Mouse (Mus musculus) kidney, embryonic 15.5 days (tissue): Measurements from ENCODE around the gene Sit1. TPM values are rescaled to one million over a fixed set of nuclear protein-coding genes. Genes with fewer than 3 reads are reported as not detected.

Experiments used
- ATAC-seq: fragments of 200-750 bp; cut with Nextera tagmentation; replicated peaks from 2 replicates; pipeline ENCODE4 v1.8.0; 2017; ENCODE audit warnings: moderate TSS enrichment; ENCODE audit not compliant: low FRiP score
- H3K27ac ChIP-seq: fragments of 300-500 bp; sonication (generic); 2 replicates; pipeline ENCODE4 v1.5.1; 2015; ENCODE audit warnings: mild to moderate bottlenecking, inconsistent platforms
- H3K27me3 ChIP-seq: fragments of 300-500 bp; sonication (generic); 2 replicates; pipeline ENCODE4 v1.6.1; 2015; ENCODE audit warnings: inconsistent platforms
- H3K36me3 ChIP-seq: fragments of 300-500 bp; sonication (generic); 2 replicates; pipeline ENCODE4 v1.6.1; 2015; ENCODE audit warnings: inconsistent platforms
- H3K4me1 ChIP-seq: fragments of 300-500 bp; sonication (generic); 2 replicates; pipeline ENCODE4 v1.6.1; 2015; ENCODE audit warnings: inconsistent platforms
- H3K4me2 ChIP-seq: fragments of 300-500 bp; sonication (generic); 2 replicates; pipeline ENCODE4 v1.6.1; 2015; ENCODE audit warnings: moderate library complexity, mild to moderate bottlenecking, inconsistent platforms
- H3K4me3 ChIP-seq: fragments of 300-500 bp; sonication (generic); replicated peaks from 2 replicates; pipeline ENCODE4 v1.5.1; 2015; ENCODE audit warnings: mild to moderate bottlenecking, inconsistent platforms
- H3K9ac ChIP-seq: fragments of 300-500 bp; sonication (generic); 2 replicates; pipeline ENCODE4 v1.6.1; 2015; ENCODE audit warnings: mild to moderate bottlenecking, inconsistent platforms
- H3K9me3 ChIP-seq: fragments of 300-500 bp; sonication (generic); replicated peaks from 2 replicates; pipeline ENCODE4 v1.6.1; 2016; ENCODE audit warnings: inconsistent platforms
- WGBS: fragments of 180-500 bp; shearing (Covaris S2); methylation state at CpG from one replicate; pipeline ENCODE4 v1.1.7; 2015; ENCODE audit warnings: mixed read lengths; 5-methylcytosine and 5-hydroxymethylcytosine counted together
- polyA plus RNA-seq: library from polyadenylated mRNA; unstranded; fragments of >200 nt; fragmentation: Nextera tagmentation; extraction: Ambion mirVana; gene quantifications from 2 replicates; pipeline ENCODE4 v1.2.1, GENCODE M21; 2015

Gene Sit1
- polyA plus RNA-seq, 1 experiment from 2014 or later = not detected

- peaks cover 8% of the 10 kb centered on the region; the same call in 1 of the 2 replicates for H3K27me3 ChIP-seq
- H3K27ac ChIP-seq = no peak overlapping the region
- H3K9ac ChIP-seq = no peak overlapping the region
- H3K9me3 ChIP-seq = no peaks in the 10 kb centered on the region
- WGBS = 77% methylated on average over 19 of the region's 19 CpGs
- H3K4me2 ChIP-seq = no peak overlapping the region
- peaks cover 11% of the 10 kb centered on the region for H3K36me3 ChIP-seq
- ATAC-seq = no peak
- H3K4me3 ChIP-seq = no peak overlapping the region
- peaks cover 19% of the 10 kb centered on the region for H3K4me1 ChIP-seq
These were observed 28.3 kb upstream of the Sit1 start for GRCm38 (mm10) chr4:43511675-43512454.

- 0 out of 2 replicates have a peak overlapping the region, but pooled peaks have one; percentile 19 for H3K27ac ChIP-seq
- H3K9me3 ChIP-seq = no peaks in the 10 kb centered on the region
- peak overlapping the region; percentile 5; the same call in 1 of the 2 replicates for H3K9ac ChIP-seq
- no peak for ATAC-seq
- peaks cover 19% of the 10 kb centered on the region for H3K4me1 ChIP-seq
- 31% methylated on average over 9 of the region's 9 CpGs for WGBS
- peak overlapping the region; percentile 76 for H3K4me2 ChIP-seq
- peaks cover 9% of the 10 kb centered on the region; the same call in 1 of the 2 replicates for H3K27me3 ChIP-seq
- peak overlapping the region; percentile 50 for H3K4me3 ChIP-seq
- no peaks in the 10 kb centered on the region for H3K36me3 ChIP-seq
These were observed 25.6 kb upstream of the Sit1 start for GRCm38 (mm10) chr4:43509109-43509508.

GRCm38 (mm10) chr4:43508666-43508997 lies 25.1 kb upstream of the Sit1 start:
- Histone ChIP-seq H3K27me3 (peaks cover 9% of the 10 kb centered on the region; the same call in 1 of the 2 replicates), H3K4me2 (peak overlapping the region; percentile 76), H3K9me3 (no peaks in the 10 kb centered on the region), H3K27ac (0 out of 2 replicates have a peak overlapping the region, but pooled peaks have one; percentile 19), H3K4me3 (peak overlapping the region; percentile 50), H3K9ac (peak overlapping the region; percentile 42), H3K36me3 (no peaks in the 10 kb centered on the region), H3K4me1 (peaks cover 19% of the 10 kb centered on the region)
- 3% methylated on average over 13 of the region's 13 CpGs for WGBS
- ATAC-seq = peak; percentile 70

GRCm38 (mm10) chr4:43507938-43508665 lies 24.6 kb upstream of the Sit1 start:
- no peaks in the 10 kb centered on the region for H3K36me3 ChIP-seq
- peak; percentile 44 for ATAC-seq
- H3K4me3 ChIP-seq = peak overlapping the region; percentile 50
- H3K27ac ChIP-seq = no peak overlapping the region
- H3K9me3 ChIP-seq = no peaks in the 10 kb centered on the region
- peaks cover 9% of the 10 kb centered on the region; the same call in 1 of the 2 replicates for H3K27me3 ChIP-seq
- H3K9ac ChIP-seq = peak overlapping the region; percentile 42
- peak overlapping the region; percentile 76 for H3K4me2 ChIP-seq
- peaks cover 19% of the 10 kb centered on the region for H3K4me1 ChIP-seq
- WGBS = 6% methylated on average over 22 of the region's 22 CpGs

GRCm38 (mm10) chr4:43506536-43507185 lies 23.1 kb upstream of the Sit1 start, which contains the start of gene Car9:
Car9 (plus strand) TSS chr4:43506966.
- Histone ChIP-seq H3K27me3 (peaks cover 9% of the 10 kb centered on the region; the same call in 1 of the 2 replicates), H3K27ac (no peak within 1 kb of the TSS), H3K36me3 (no peaks in the 10 kb centered on the region), H3K4me1 (peaks cover 19% of the 10 kb centered on the region), H3K9me3 (no peaks in the 10 kb centered on the region), H3K9ac (no peak within 1 kb of the TSS), H3K4me3 (peak within 1 kb of the TSS; percentile 50), H3K4me2 (peak within 1 kb of the TSS; percentile 76)
- WGBS = 53% methylated on average over 9 of the region's 9 CpGs
- 0 out of 2 replicates have a peak, but pooled peaks have one; percentile 19 for ATAC-seq

- peaks cover 19% of the 10 kb centered on the region for H3K4me1 ChIP-seq
- H3K4me2 ChIP-seq = no peak overlapping the region
- H3K27me3 ChIP-seq = peaks cover 9% of the 10 kb centered on the region; the same call in 1 of the 2 replicates
- no peak overlapping the region for H3K4me3 ChIP-seq
- WGBS = 90% methylated on average over 8 of the region's 8 CpGs
- no peak overlapping the region for H3K27ac ChIP-seq
- ATAC-seq = no peak
- no peaks in the 10 kb centered on the region for H3K36me3 ChIP-seq
- no peak overlapping the region for H3K9ac ChIP-seq
- no peaks in the 10 kb centered on the region for H3K9me3 ChIP-seq
These were observed 22.5 kb upstream of the Sit1 start for GRCm38 (mm10) chr4:43506074-43506473.

GRCm38 (mm10) chr4:43504269-43504668 lies 20.7 kb upstream of the Sit1 start:
- Histone ChIP-seq H3K4me2 (no peak overlapping the region), H3K27me3 (peaks cover 9% of the 10 kb centered on the region; the same call in 1 of the 2 replicates), H3K9me3 (no peaks in the 10 kb centered on the region), H3K27ac (no peak overlapping the region), H3K9ac (no peak overlapping the region), H3K4me3 (no peak overlapping the region), H3K36me3 (no peaks in the 10 kb centered on the region), H3K4me1 (peaks cover 24% of the 10 kb centered on the region)
- no peak for ATAC-seq
- 70% methylated on average over 4 of the region's 4 CpGs for WGBS

GRCm38 (mm10) chr4:43503506-43503905 lies 20.0 kb upstream of the Sit1 start:
- Histone ChIP-seq H3K27me3 (peaks cover 9% of the 10 kb centered on the region; the same call in 1 of the 2 replicates), H3K36me3 (no peaks in the 10 kb centered on the region), H3K9me3 (no peaks in the 10 kb centered on the region), H3K4me1 (peaks cover 24% of the 10 kb centered on the region), H3K4me3 (no peak overlapping the region), H3K27ac (no peak overlapping the region), H3K9ac (no peak overlapping the region), H3K4me2 (no peak overlapping the region)
- ATAC-seq = no peak
- 72% methylated on average over 6 of the region's 6 CpGs for WGBS

- no peaks in the 10 kb centered on the region for H3K9me3 ChIP-seq
- WGBS = 69% methylated on average over 2 of the region's 2 CpGs
- ATAC-seq = no peak
These were observed 19.5 kb upstream of the Sit1 start for GRCm38 (mm10) chr4:43503041-43503440.

GRCm38 (mm10) chr4:43499407-43500333 lies 16.1 kb upstream of the Sit1 start, which contains the start of gene Arhgef39:
Arhgef39 (minus strand) TSS chr4:43499695.
- Histone ChIP-seq H3K36me3 (peaks cover 21% of the 10 kb centered on the region), H3K4me3 (peak within 1 kb of the TSS; percentile 68), H3K9ac (peak within 1 kb of the TSS; percentile 63), H3K9me3 (no peaks in the 10 kb centered on the region), H3K27me3 (no peaks in the 10 kb centered on the region), H3K4me1 (peaks cover 40% of the 10 kb centered on the region), H3K27ac (peak within 1 kb of the TSS; percentile 59), H3K4me2 (peak within 1 kb of the TSS; percentile 84)
- ATAC-seq = peak; percentile 86
- 7% methylated on average over 50 of the region's 50 CpGs for WGBS

More at GRCm38 (mm10) chr4:43503041-43503440, 19.5 kb upstream of the Sit1 start:
- Histone ChIP-seq H3K4me1 (peaks cover 24% of the 10 kb centered on the region), H3K36me3 (no peaks in the 10 kb centered on the region), H3K4me2 (no peak overlapping the region), H3K9ac (no peak overlapping the region), H3K27ac (no peak overlapping the region), H3K4me3 (no peak overlapping the region), H3K27me3 (peaks cover 9% of the 10 kb centered on the region; the same call in 1 of the 2 replicates)

- ATAC-seq = peak; percentile 52; the same call in 1 of the 2 replicates
- WGBS = 15% methylated on average over 8 of the region's 8 CpGs
- peak overlapping the region; percentile 84 for H3K4me2 ChIP-seq
- H3K9me3 ChIP-seq = no peaks in the 10 kb centered on the region
- peaks cover 47% of the 10 kb centered on the region for H3K4me1 ChIP-seq
- H3K9ac ChIP-seq = peak overlapping the region; percentile 63
- peak overlapping the region; percentile 68 for H3K4me3 ChIP-seq
- H3K36me3 ChIP-seq = peaks cover 21% of the 10 kb centered on the region
- peak overlapping the region; percentile 59; the same call in 1 of the 2 replicates for H3K27ac ChIP-seq
- no peaks in the 10 kb centered on the region for H3K27me3 ChIP-seq
These were observed 15.4 kb upstream of the Sit1 start for GRCm38 (mm10) chr4:43498983-43499382.
